Mouse (Mus musculus) heart, postnatal 25 days (tissue): Measurements from ENCODE around the gene Serf1. TPM values are rescaled to one million over a fixed set of nuclear protein-coding genes. Genes with fewer than 3 reads are reported as not detected.

Source experiments
- total RNA-seq, 2 experiments: library from RNA; stranded (reverse); gene quantifications; 2 replicates each; pipeline ENCODE4 v1.2.3; 2021

Gene Serf1
- total RNA-seq, 2 experiments from 2014 or later = 5.6 to 6.7 TPM

Other genes starting within 250 kb of the Serf1 start
- gene Cartpt, start 206.9 kb upstream of the Serf1 start, total RNA-seq = not detected
- gene Mccc2, start 92.4 kb upstream of the Serf1 start, total RNA-seq = 10 to 100 TPM; 84.3 to 89.5 TPM
- gene Bdp1, start 3.9 kb upstream of the Serf1 start, total RNA-seq = 10 to 100 TPM; 25.3 to 29.3 TPM
- 10 to 100 TPM; 13.5 to 16.0 TPM for gene Smn1, start 16.8 kb downstream of the Serf1 start, total RNA-seq
- under 1 TPM; 0.48 to 0.49 TPM for gene Naip2, start 94.1 kb downstream of the Serf1 start, total RNA-seq
- under 1 TPM; 0.25 to 0.34 TPM for gene Naip5, start 138.3 kb downstream of the Serf1 start, total RNA-seq
- under 1 TPM; 0.11 to 0.21 TPM for gene Naip6, start 209.7 kb downstream of the Serf1 start, total RNA-seq